Mouse (Mus musculus): Measurements from ENCODE around the gene Wdr60. TPM values are rescaled to one million over a fixed set of nuclear protein-coding genes. Genes with fewer than 3 reads are reported as not detected.

The Wdr60 gene
- 4.0 TPM in 2 replicates for polyA plus RNA-seq (2012; rRNA removed)

GRCm38 (mm10) chr12:116262555-116263341 is at the start of gene Wdr60:
Gene Wdr60 (minus strand): TSS chr12:116263022.

DNA sequence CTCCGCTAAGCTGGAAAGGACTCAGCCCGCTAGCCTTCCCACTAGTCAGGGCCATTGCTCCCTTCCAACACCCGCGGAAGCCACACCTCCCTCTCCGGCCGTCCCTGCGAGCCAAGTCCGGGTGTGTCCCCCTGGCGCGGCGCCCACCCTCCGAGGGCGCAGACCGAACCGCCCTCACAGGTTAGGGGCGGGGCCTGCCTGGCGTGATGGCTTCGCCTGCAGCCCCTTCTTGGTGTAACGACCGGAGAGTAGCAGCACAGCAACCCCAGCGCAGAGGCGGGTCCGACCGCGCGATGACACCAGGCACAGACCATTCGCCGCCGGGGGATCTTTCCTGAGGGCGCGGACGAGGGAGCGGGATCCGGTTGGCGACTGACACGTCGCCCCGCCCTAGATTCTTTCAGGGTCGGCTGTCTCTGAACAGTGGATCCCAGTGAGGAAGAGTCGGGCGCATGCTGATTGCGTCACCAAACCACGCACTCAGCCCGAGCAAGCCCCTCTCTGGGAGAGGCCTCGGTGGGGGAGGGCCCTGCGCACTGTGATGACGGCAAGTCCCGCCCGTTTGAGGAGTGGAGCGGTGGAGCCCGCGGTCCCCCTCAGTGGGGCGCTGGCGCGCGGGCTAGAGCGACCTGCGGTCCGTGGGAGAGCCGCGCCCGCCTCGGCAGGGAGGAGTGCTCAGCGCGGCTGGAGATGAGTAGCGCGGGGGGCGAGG is 18.0 kb upstream of the Wdr60 start, which contains the start of gene Esyt2:
TSS of gene Esyt2 (plus strand) at position 544 of the 712 bp plus-strand sequence.

DNA sequence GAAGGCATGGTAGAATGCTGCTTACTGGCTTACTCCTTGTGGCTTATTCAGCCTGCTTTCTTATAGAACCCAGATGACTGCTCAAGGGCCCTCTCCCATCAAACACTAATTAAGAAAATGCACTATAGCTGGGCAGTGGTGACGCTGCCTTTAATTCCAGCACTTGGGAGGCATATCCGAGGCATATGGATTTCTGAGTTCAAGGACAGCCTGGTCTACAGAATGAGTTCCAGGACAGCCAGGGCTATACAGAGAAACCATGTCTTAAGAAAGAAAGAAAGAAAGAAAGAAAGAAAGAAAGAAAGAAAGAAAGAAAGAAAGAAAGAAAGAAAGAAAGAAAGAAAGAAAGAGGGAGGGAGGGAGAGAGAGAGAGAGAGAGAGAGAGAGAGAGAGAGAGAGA is 12.3 kb upstream of the Wdr60 start, which contains the start of gene Gm11027:
TSS of gene Gm11027 (plus strand) at position 301 of the 400 bp plus-strand sequence.

Other genes with a start within 250 kb of the Wdr60 start
- 3.5 and 6.2 TPM in 2 replicates for gene Zfp386, start 215.3 kb downstream of the Wdr60 start, polyA plus RNA-seq (2012; rRNA removed)
- gene Vipr2, start 185.3 kb downstream of the Wdr60 start, polyA plus RNA-seq (2012; rRNA removed): 5.3 and 8.2 TPM in 2 replicates
- gene Gm11027, start 12.4 kb upstream of the Wdr60 start, polyA plus RNA-seq (2012; rRNA removed): not detected in 2 replicates
- gene Esyt2, start 18.2 kb upstream of the Wdr60 start, polyA plus RNA-seq (2012; rRNA removed): 19.3 and 22.0 TPM in 2 replicates
- gene Ncapg2, start 142.4 kb upstream of the Wdr60 start, polyA plus RNA-seq (2012; rRNA removed): 2.3 TPM in 2 replicates
- 41.4 and 44.7 TPM in 2 replicates for gene Ptprn2, start 222.7 kb upstream of the Wdr60 start, polyA plus RNA-seq (2012; rRNA removed)